Mouse (Mus musculus) stomach, postnatal 0 days (tissue): Measurements from ENCODE around the gene Prelp. TPM values are rescaled to one million over a fixed set of nuclear protein-coding genes. Genes with fewer than 3 reads are reported as not detected.

Source experiments
- ATAC-seq: fragments of 200-750 bp; cut with Nextera tagmentation; 2 replicates; pipeline ENCODE4 v1.8.0; 2017; ENCODE audit not compliant: low FRiP score, low TSS enrichment
- DNase-seq: peaks from one replicate; pipeline ENCODE4 v3.0.0-alpha.2; 2016; ENCODE audit warnings: low spot score
- H3K27ac ChIP-seq: fragments of 300-500 bp; sonication (generic); replicated peaks from 2 replicates; pipeline ENCODE4 v1.5.1; 2014; ENCODE audit warnings: mild to moderate bottlenecking, control low read depth
- H3K27me3 ChIP-seq: fragments of 300-500 bp; sonication (generic); 2 replicates; pipeline ENCODE4 v1.6.1; 2014; ENCODE audit warnings: low read length; ENCODE audit not compliant: control insufficient read depth, insufficient read depth
- H3K36me3 ChIP-seq: fragments of 300-500 bp; sonication (generic); 2 replicates; pipeline ENCODE4 v1.6.1; 2014; ENCODE audit warnings: low read length, mixed read lengths; ENCODE audit not compliant: control insufficient read depth, insufficient read depth
- H3K4me1 ChIP-seq: fragments of 300-500 bp; sonication (generic); replicated peaks from 2 replicates; pipeline ENCODE4 v1.6.1; 2014; ENCODE audit warnings: antibody characterized with exemption; ENCODE audit not compliant: control insufficient read depth, insufficient read depth
- H3K4me2 ChIP-seq: fragments of 300-500 bp; sonication (generic); replicated peaks from 2 replicates; pipeline ENCODE4 v1.6.1; 2014; ENCODE audit warnings: low read depth, mild to moderate bottlenecking, control low read depth, moderate library complexity
- H3K4me3 ChIP-seq: fragments of 300-500 bp; sonication (generic); 2 replicates; pipeline ENCODE4 v1.5.1; 2014; ENCODE audit warnings: low read depth, low read length, control low read depth
- H3K9ac ChIP-seq: fragments of 300-500 bp; sonication (generic); 2 replicates; pipeline ENCODE4 v1.6.1; 2014; ENCODE audit warnings: mild to moderate bottlenecking, low read length, control low read depth, mixed read lengths
- H3K9me3 ChIP-seq: fragments of 300-500 bp; sonication (generic); 2 replicates; pipeline ENCODE4 v1.6.1; 2016; ENCODE audit warnings: low read length; ENCODE audit not compliant: control insufficient read depth
- CTCF ChIP-seq: IDR thresholded peaks from 2 replicates; pipeline ENCODE4 v1.5.1; 2016; ENCODE audit warnings: antibody characterized with exemption, low read depth, mild to moderate bottlenecking, moderate library complexity
- EP300 ChIP-seq: optimal IDR thresholded peaks from 2 replicates; pipeline ENCODE3; 2016; ENCODE audit warnings: antibody characterized with exemption
- WGBS: fragments of 180-500 bp; shearing (Covaris S2); extraction: QIAGEN DNeasy Blood & Tissue Kit; methylation state at CpG from one replicate; pipeline ENCODE4 v1.1.7; 2014; 5-methylcytosine and 5-hydroxymethylcytosine counted together
- polyA plus RNA-seq: library from polyadenylated mRNA; unstranded; fragments of >200 nt; fragmentation: Nextera tagmentation; extraction: Ambion mirVana; gene quantifications from 2 replicates; pipeline ENCODE4 v1.2.1, GENCODE M21; 2015

Gene Prelp
- polyA plus RNA-seq, 1 experiment from 2014 or later: 4.7 TPM

- Histone ChIP-seq H3K4me3 (no peak overlapping the region), H3K27ac (no peak overlapping the region), H3K4me1 (no peaks in the 10 kb centered on the region; the same call in 1 of the 2 replicates), H3K9me3 (no peaks in the 10 kb centered on the region), H3K27me3 (no peaks in the 10 kb centered on the region), H3K4me2 (no peak overlapping the region), H3K36me3 (no peaks in the 10 kb centered on the region), H3K9ac (no peak overlapping the region)
- DNase-seq (no peak), ATAC-seq (no peak)
- 51% methylated on average over 6 of the region's 6 CpGs for WGBS
- TF ChIP-seq CTCF: no peak
- no peak for TF ChIP-seq EP300
These were observed 39.4 kb downstream of the Prelp start for GRCm38 (mm10) chr1:133881813-133882212.

GRCm38 (mm10) chr1:133878825-133879423, 42.3 kb downstream of the Prelp start:
- 67% methylated on average over 12 of the region's 12 CpGs for WGBS
- H3K9ac ChIP-seq: no peak overlapping the region
- no peak overlapping the region for H3K27ac ChIP-seq
- H3K36me3 ChIP-seq: no peaks in the 10 kb centered on the region
- no peak for DNase-seq
- no peak overlapping the region for H3K4me3 ChIP-seq
- no peaks in the 10 kb centered on the region for H3K9me3 ChIP-seq
- H3K4me1 ChIP-seq: no peaks in the 10 kb centered on the region; the same call in 1 of the 2 replicates
- H3K4me2 ChIP-seq: no peak overlapping the region
- ATAC-seq: no peak
- H3K27me3 ChIP-seq: no peaks in the 10 kb centered on the region
- TF ChIP-seq EP300 (no peak), CTCF (no peak)

- no peak overlapping the region for H3K27ac ChIP-seq
- no peak overlapping the region for H3K4me2 ChIP-seq
- H3K9ac ChIP-seq: no peak overlapping the region
- TF ChIP-seq EP300 (no peak), CTCF (no peak)
- no peaks in the 10 kb centered on the region for H3K36me3 ChIP-seq
- no peaks in the 10 kb centered on the region for H3K9me3 ChIP-seq
- H3K4me1 ChIP-seq: no peaks in the 10 kb centered on the region; the same call in 1 of the 2 replicates
- ATAC-seq (no peak), DNase-seq (no peak)
- no peak overlapping the region for H3K4me3 ChIP-seq
- WGBS: 76% methylated on average over 7 of the region's 7 CpGs
- H3K27me3 ChIP-seq: no peaks in the 10 kb centered on the region
These were observed 44.3 kb downstream of the Prelp start for GRCm38 (mm10) chr1:133876936-133877335.

- H3K9ac ChIP-seq: no peak overlapping the region
- ATAC-seq (no peak), DNase-seq (no peak)
- H3K4me2 ChIP-seq: no peak overlapping the region
- H3K9me3 ChIP-seq: no peaks in the 10 kb centered on the region
- no peaks in the 10 kb centered on the region for H3K4me1 ChIP-seq
- H3K27ac ChIP-seq: no peak overlapping the region
- no peak overlapping the region for H3K4me3 ChIP-seq
- TF ChIP-seq CTCF (no peak), EP300 (no peak)
- 82% methylated on average over 6 of the region's 6 CpGs for WGBS
- no peaks in the 10 kb centered on the region for H3K36me3 ChIP-seq
- no peaks in the 10 kb centered on the region for H3K27me3 ChIP-seq
These were observed 48.0 kb downstream of the Prelp start for GRCm38 (mm10) chr1:133873086-133873813.

GRCm38 (mm10) chr1:133871241-133871640, 50.0 kb downstream of the Prelp start:
- Histone ChIP-seq H3K36me3 (no peaks in the 10 kb centered on the region), H3K4me3 (no peak overlapping the region), H3K4me1 (no peaks in the 10 kb centered on the region), H3K9ac (no peak overlapping the region), H3K27me3 (no peaks in the 10 kb centered on the region), H3K9me3 (no peaks in the 10 kb centered on the region), H3K4me2 (no peak overlapping the region), H3K27ac (no peak overlapping the region)
- no peak for TF ChIP-seq CTCF
- no peak for TF ChIP-seq EP300
- DNase-seq (no peak), ATAC-seq (no peak)
- 44% methylated on average over 10 of the region's 10 CpGs for WGBS

- H3K36me3 ChIP-seq: no peaks in the 10 kb centered on the region
- ATAC-seq: no peak
These were observed 52.0 kb downstream of the Prelp start for GRCm38 (mm10) chr1:133869221-133869620.

More at GRCm38 (mm10) chr1:133869221-133869620, 52.0 kb downstream of the Prelp start:
- 50% methylated on average over 2 of the region's 2 CpGs for WGBS
- no peak overlapping the region for H3K27ac ChIP-seq
- no peaks in the 10 kb centered on the region for H3K27me3 ChIP-seq
- H3K4me1 ChIP-seq: no peaks in the 10 kb centered on the region
- no peak overlapping the region for H3K4me2 ChIP-seq
- no peak overlapping the region for H3K9ac ChIP-seq
- DNase-seq: no peak
- no peaks in the 10 kb centered on the region for H3K9me3 ChIP-seq
- TF ChIP-seq CTCF (no peak), EP300 (no peak)
- H3K4me3 ChIP-seq: no peak overlapping the region
